Mouse (Mus musculus): ENCODE measurements around the gene Fcgr1.
"Not testable (repeated sequence)": the region's sequence is repeated elsewhere in the genome, so short reads cannot be mapped to it uniquely, and the experiment has no call there.

GRCm38 (mm10) chr3:96328060-96328729 is 34.4 kb upstream of the Fcgr1 start:
- not testable (repeated sequence) for TF ChIP-seq GATA1 (IDR thresholded peaks at IDR 0.05; ENCODE audit: borderline replicate concordance, low read length); FLI1 (IDR thresholded peaks at IDR 0.05; ENCODE audit: low read length)
